Mouse (Mus musculus) heart, embryonic 12.5 days (tissue): ENCODE measurements around the gene Cpm. TPM values are rescaled to one million over a fixed set of nuclear protein-coding genes. Genes with fewer than 3 reads are reported as not detected.
"Not testable (repeated sequence)": the region's sequence is repeated elsewhere in the genome, so short reads cannot be mapped to it uniquely, and the experiment has no call there.

ENCODE experiments used
- ATAC-seq: fragments of 200-750 bp; cut with Nextera tagmentation; 2 replicates; pipeline ENCODE4 v1.8.0; 2017; ENCODE audit warnings: moderate TSS enrichment, moderate library complexity; ENCODE audit not compliant: insufficient number of reproducible peaks, low FRiP score
- H3K27ac ChIP-seq: fragments of 300-500 bp; sonication (generic); 2 replicates; pipeline ENCODE4 v1.5.1; 2016; ENCODE audit warnings: mild to moderate bottlenecking, moderate library complexity; ENCODE audit not compliant: poor library complexity, severe bottlenecking
- H3K27me3 ChIP-seq: fragments of 300-500 bp; sonication (generic); replicated peaks from 2 replicates; pipeline ENCODE4 v1.6.1; 2016; ENCODE audit warnings: mild to moderate bottlenecking, moderate library complexity
- H3K36me3 ChIP-seq: fragments of 300-500 bp; sonication (generic); 2 replicates; pipeline ENCODE4 v1.6.1; 2016; ENCODE audit warnings: mild to moderate bottlenecking, moderate library complexity
- H3K4me1 ChIP-seq: fragments of 300-500 bp; sonication (generic); replicated peaks from 2 replicates; pipeline ENCODE4 v1.6.1; 2016; ENCODE audit warnings: mild to moderate bottlenecking
- H3K4me2 ChIP-seq: fragments of 300-500 bp; sonication (generic); 2 replicates; pipeline ENCODE4 v1.6.1; 2016; ENCODE audit warnings: mild to moderate bottlenecking, moderate library complexity
- H3K4me3 ChIP-seq: fragments of 300-500 bp; sonication (generic); 2 replicates; pipeline ENCODE4 v1.5.1; 2016; ENCODE audit warnings: mild to moderate bottlenecking
- H3K9ac ChIP-seq: fragments of 300-500 bp; sonication (generic); 2 replicates; pipeline ENCODE4 v1.6.1; 2016; ENCODE audit warnings: mild to moderate bottlenecking, moderate library complexity
- H3K9me3 ChIP-seq: fragments of 300-500 bp; sonication (generic); replicated peaks from 2 replicates; pipeline ENCODE4 v1.6.1; 2016; ENCODE audit warnings: mild to moderate bottlenecking, moderate library complexity
- WGBS: fragments of 180-500 bp; shearing (Covaris S2); methylation state at CpG from one replicate; pipeline ENCODE4 v1.1.7; 2016; 5-methylcytosine and 5-hydroxymethylcytosine counted together
- polyA plus RNA-seq: library from polyadenylated mRNA; unstranded; fragments of >200 nt; fragmentation: Nextera tagmentation; extraction: Ambion mirVana; gene quantifications from 2 replicates; pipeline ENCODE4 v1.2.1, GENCODE M21; 2016

Cpm gene
- polyA plus RNA-seq, 1 experiment from 2014 or later = 2.5 TPM

- H3K36me3 ChIP-seq = peaks cover 91% of the 10 kb centered on the region
- no peaks in the 10 kb centered on the region for H3K4me1 ChIP-seq
- no peak overlapping the region for H3K9ac ChIP-seq
- no peaks in the 10 kb centered on the region for H3K27me3 ChIP-seq
- no peak overlapping the region for H3K4me3 ChIP-seq
- 97% methylated on average over 4 of the region's 4 CpGs for WGBS
- H3K4me2 ChIP-seq = no peak overlapping the region
- no peak for ATAC-seq
- H3K9me3 ChIP-seq = no peaks in the 10 kb centered on the region
- H3K27ac ChIP-seq = no peak overlapping the region
These were observed 70.6 kb downstream of the Cpm start for GRCm38 (mm10) chr10:117699914-117700313.

- Histone ChIP-seq H3K9ac (no peak overlapping the region), H3K4me1 (no peaks in the 10 kb centered on the region)
- WGBS = 96% methylated on average over 1 of the region's 1 CpGs
These were observed 71.2 kb downstream of the Cpm start for GRCm38 (mm10) chr10:117700450-117700849.

GRCm38 (mm10) chr10:117701034-117701829 lies 71.9 kb downstream of the Cpm start:
- no peaks in the 10 kb centered on the region for H3K4me1 ChIP-seq
- no peaks in the 10 kb centered on the region for H3K27me3 ChIP-seq
- H3K27ac ChIP-seq = no peak overlapping the region
- 90% methylated on average over 6 of the region's 6 CpGs for WGBS
- peaks cover 87% of the 10 kb centered on the region for H3K36me3 ChIP-seq
- no peak for ATAC-seq
- H3K9ac ChIP-seq = no peak overlapping the region
- H3K4me2 ChIP-seq = no peak overlapping the region
- H3K9me3 ChIP-seq = no peaks in the 10 kb centered on the region
- H3K4me3 ChIP-seq = no peak overlapping the region

More at GRCm38 (mm10) chr10:117700450-117700849, 71.2 kb downstream of the Cpm start:
- peaks cover 91% of the 10 kb centered on the region for H3K36me3 ChIP-seq
- no peak for ATAC-seq
- no peak overlapping the region for H3K4me2 ChIP-seq
- no peak overlapping the region for H3K27ac ChIP-seq
- H3K4me3 ChIP-seq = no peak overlapping the region
- H3K9me3 ChIP-seq = no peaks in the 10 kb centered on the region
- no peaks in the 10 kb centered on the region for H3K27me3 ChIP-seq

- H3K4me1 ChIP-seq = peaks cover 9% of the 10 kb centered on the region
- no peaks in the 10 kb centered on the region for H3K9me3 ChIP-seq
- ATAC-seq = no peak
- peaks cover 88% of the 10 kb centered on the region for H3K36me3 ChIP-seq
- H3K27ac ChIP-seq = no peak overlapping the region
- 96% methylated on average over 6 of the region's 6 CpGs for WGBS
- H3K4me2 ChIP-seq = no peak overlapping the region
- H3K9ac ChIP-seq = no peak overlapping the region
- no peak overlapping the region for H3K4me3 ChIP-seq
- no peaks in the 10 kb centered on the region for H3K27me3 ChIP-seq
These were observed 72.9 kb downstream of the Cpm start for GRCm38 (mm10) chr10:117702024-117702833.

GRCm38 (mm10) chr10:117703506-117703905 lies 74.2 kb downstream of the Cpm start:
- Histone ChIP-seq H3K4me3 (no peak overlapping the region), H3K36me3 (peaks cover 85% of the 10 kb centered on the region), H3K9ac (no peak overlapping the region), H3K4me1 (peaks cover 12% of the 10 kb centered on the region), H3K9me3 (no peaks in the 10 kb centered on the region), H3K27ac (no peak overlapping the region), H3K27me3 (no peaks in the 10 kb centered on the region), H3K4me2 (no peak overlapping the region)
- ATAC-seq = no peak
- WGBS = 91% methylated on average over 3 of the region's 3 CpGs

GRCm38 (mm10) chr10:117704314-117704963 lies 75.1 kb downstream of the Cpm start:
- H3K4me3 ChIP-seq, H3K27ac ChIP-seq, H3K4me2 ChIP-seq, ATAC-seq, H3K9me3 ChIP-seq, H3K27me3 ChIP-seq, H3K9ac ChIP-seq: not testable (repeated sequence)
- WGBS = 96% methylated on average over 6 of the region's 6 CpGs
- Histone ChIP-seq H3K36me3 (peaks cover 79% of the 10 kb centered on the region), H3K4me1 (peaks cover 19% of the 10 kb centered on the region)

- Histone ChIP-seq H3K36me3 (peaks cover 74% of the 10 kb centered on the region), H3K9ac (no peak overlapping the region), H3K4me1 (peaks cover 19% of the 10 kb centered on the region), H3K4me2 (no peak overlapping the region), H3K9me3 (no peaks in the 10 kb centered on the region), H3K27me3 (no peaks in the 10 kb centered on the region), H3K4me3 (no peak overlapping the region), H3K27ac (no peak overlapping the region)
- WGBS = 96% methylated on average over 6 of the region's 6 CpGs
- ATAC-seq = no peak
These were observed 75.7 kb downstream of the Cpm start for GRCm38 (mm10) chr10:117704964-117705335.

- Histone ChIP-seq H3K4me3 (no peak overlapping the region), H3K27ac (no peak overlapping the region), H3K4me1 (peaks cover 19% of the 10 kb centered on the region), H3K36me3 (peaks cover 65% of the 10 kb centered on the region), H3K27me3 (no peaks in the 10 kb centered on the region), H3K9me3 (no peaks in the 10 kb centered on the region), H3K4me2 (no peak overlapping the region), H3K9ac (no peak overlapping the region)
- ATAC-seq = no peak
These were observed 76.5 kb downstream of the Cpm start for GRCm38 (mm10) chr10:117705806-117706205.

- Histone ChIP-seq H3K4me1 (peaks cover 22% of the 10 kb centered on the region), H3K9me3 (no peaks in the 10 kb centered on the region), H3K36me3 (peaks cover 61% of the 10 kb centered on the region), H3K9ac (no peak overlapping the region), H3K27me3 (no peaks in the 10 kb centered on the region), H3K27ac (peak overlapping the region; percentile 22; the same call in 1 of the 2 replicates), H3K4me3 (no peak overlapping the region), H3K4me2 (no peak overlapping the region)
- ATAC-seq = no peak
- WGBS = 88% methylated on average over 6 of the region's 6 CpGs
These were observed 77.1 kb downstream of the Cpm start for GRCm38 (mm10) chr10:117706440-117706839.

- ATAC-seq = no peak
- Histone ChIP-seq H3K27ac (peak overlapping the region; percentile 22; the same call in 1 of the 2 replicates), H3K9me3 (no peaks in the 10 kb centered on the region), H3K27me3 (no peaks in the 10 kb centered on the region), H3K36me3 (peaks cover 54% of the 10 kb centered on the region), H3K9ac (no peak overlapping the region), H3K4me3 (no peak overlapping the region), H3K4me1 (peaks cover 23% of the 10 kb centered on the region), H3K4me2 (no peak overlapping the region)
- 83% methylated on average over 2 of the region's 2 CpGs for WGBS
These were observed 78.0 kb downstream of the Cpm start for GRCm38 (mm10) chr10:117707114-117707838.
